Mouse (Mus musculus): ENCODE measurements around the gene Nubp1.

DNA sequence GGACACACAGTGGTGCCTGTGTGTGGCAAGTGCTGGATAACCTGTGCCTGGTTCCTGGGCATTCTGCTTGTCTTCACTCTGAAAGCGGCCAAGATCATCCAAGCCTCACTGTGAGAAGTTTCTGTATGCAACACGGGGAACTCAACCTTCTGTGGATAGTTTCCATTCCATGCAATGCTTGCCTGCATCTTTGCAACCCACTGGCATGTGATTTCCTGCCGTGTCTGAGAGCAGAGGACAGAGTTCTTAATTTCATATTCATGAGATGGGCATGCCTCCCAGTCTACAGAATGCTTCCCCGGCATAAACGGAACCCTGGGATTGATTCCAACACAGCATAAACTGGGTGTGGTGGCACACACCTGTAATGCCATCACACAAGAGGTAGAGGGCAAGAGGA is 26.3 kb downstream of the Nubp1 start:
- TF ChIP-seq POLR2AphosphoS2 (IDR thresholded peaks at IDR 0.05; ENCODE audit: low read depth, low read length) (no peak), POLR2A (IDR thresholded peaks at IDR 0.05; ENCODE audit: low read depth, low read length) (no peak), ZNF384 (IDR thresholded peaks at IDR 0.05; ENCODE audit: low read depth, low read length) (no peak), E2F4 (IDR thresholded peaks at IDR 0.05; ENCODE audit: insufficient replicate concordance, low read depth, low read length) (no peak)
